Mouse (Mus musculus) midbrain, embryonic 13.5 days (tissue): ENCODE data around the gene Exosc10. TPM values are rescaled to one million over a fixed set of nuclear protein-coding genes. Genes with fewer than 3 reads are reported as not detected.

Experiments used
- ATAC-seq: fragments of 200-750 bp; cut with Nextera tagmentation; 2 replicates; pipeline ENCODE4 v1.8.0; 2017; ENCODE audit warnings: mild to moderate bottlenecking, moderate TSS enrichment, moderate library complexity
- H3K27ac ChIP-seq: fragments of 300-500 bp; sonication (generic); 2 replicates; pipeline ENCODE4 v1.5.1; 2015; ENCODE audit warnings: inconsistent platforms, mild to moderate bottlenecking, moderate library complexity
- H3K27me3 ChIP-seq: fragments of 300-500 bp; sonication (generic); 2 replicates; pipeline ENCODE4 v1.6.1; 2015; ENCODE audit warnings: mild to moderate bottlenecking, inconsistent platforms
- H3K36me3 ChIP-seq: fragments of 300-500 bp; sonication (generic); 2 replicates; pipeline ENCODE4 v1.6.1; 2015; ENCODE audit warnings: mild to moderate bottlenecking, inconsistent platforms
- H3K4me1 ChIP-seq: fragments of 300-500 bp; sonication (generic); replicated peaks from 2 replicates; pipeline ENCODE4 v1.6.1; 2015; ENCODE audit warnings: inconsistent platforms
- H3K4me2 ChIP-seq: fragments of 300-500 bp; sonication (generic); replicated peaks from 2 replicates; pipeline ENCODE4 v1.6.1; 2015; ENCODE audit warnings: moderate library complexity, mild to moderate bottlenecking, inconsistent platforms
- H3K4me3 ChIP-seq: fragments of 300-500 bp; sonication (generic); replicated peaks from 2 replicates; pipeline ENCODE4 v1.5.1; 2015; ENCODE audit warnings: mild to moderate bottlenecking, inconsistent platforms
- H3K9ac ChIP-seq: fragments of 300-500 bp; sonication (generic); replicated peaks from 2 replicates; pipeline ENCODE4 v1.6.1; 2015; ENCODE audit warnings: mild to moderate bottlenecking, inconsistent platforms
- H3K9me3 ChIP-seq: fragments of 300-500 bp; sonication (generic); 2 replicates; pipeline ENCODE4 v1.6.1; 2016; ENCODE audit warnings: mild to moderate bottlenecking, inconsistent platforms
- WGBS: fragments of 180-500 bp; shearing (Covaris S2); methylation state at CpG from one replicate; pipeline ENCODE4 v1.1.7; 2015; 5-methylcytosine and 5-hydroxymethylcytosine counted together
- polyA plus RNA-seq: library from polyadenylated mRNA; unstranded; fragments of >200 nt; fragmentation: Nextera tagmentation; extraction: Ambion mirVana; gene quantifications from 2 replicates; pipeline ENCODE4 v1.2.1, GENCODE M21; 2015

Gene Exosc10
- polyA plus RNA-seq, 1 experiment from 2014 or later = 91.4 TPM

DNA sequence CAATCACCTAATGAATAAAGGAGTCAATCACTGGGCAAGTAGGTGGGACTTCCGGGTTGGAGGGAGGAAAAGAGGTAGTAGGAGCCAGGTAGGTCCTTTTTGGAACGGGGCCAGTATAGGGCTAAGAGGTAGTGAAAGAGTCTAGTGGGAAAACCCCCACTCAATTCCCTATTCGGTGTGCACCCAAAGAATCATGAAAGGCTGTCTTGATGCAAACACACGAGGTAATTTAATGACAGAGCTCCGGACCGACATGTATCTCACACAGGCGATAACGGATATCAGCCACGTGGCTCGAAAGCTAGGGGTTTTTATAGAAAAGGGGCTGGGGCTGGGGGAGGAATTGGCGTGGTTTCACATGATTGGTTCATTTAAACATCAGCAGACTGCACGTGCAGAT is 40.6 kb downstream of the Exosc10 start:
- no peak overlapping the region for H3K4me2 ChIP-seq
- no peak overlapping the region for H3K9ac ChIP-seq
- H3K27me3 ChIP-seq = no peaks in the 10 kb centered on the region
- no peak overlapping the region for H3K27ac ChIP-seq
- WGBS = 94% methylated on average over 12 of the region's 12 CpGs
- ATAC-seq = no peak
- no peak overlapping the region for H3K4me3 ChIP-seq
- H3K36me3 ChIP-seq = peaks cover 56% of the 10 kb centered on the region
- H3K9me3 ChIP-seq = no peaks in the 10 kb centered on the region
- no peaks in the 10 kb centered on the region for H3K4me1 ChIP-seq

DNA sequence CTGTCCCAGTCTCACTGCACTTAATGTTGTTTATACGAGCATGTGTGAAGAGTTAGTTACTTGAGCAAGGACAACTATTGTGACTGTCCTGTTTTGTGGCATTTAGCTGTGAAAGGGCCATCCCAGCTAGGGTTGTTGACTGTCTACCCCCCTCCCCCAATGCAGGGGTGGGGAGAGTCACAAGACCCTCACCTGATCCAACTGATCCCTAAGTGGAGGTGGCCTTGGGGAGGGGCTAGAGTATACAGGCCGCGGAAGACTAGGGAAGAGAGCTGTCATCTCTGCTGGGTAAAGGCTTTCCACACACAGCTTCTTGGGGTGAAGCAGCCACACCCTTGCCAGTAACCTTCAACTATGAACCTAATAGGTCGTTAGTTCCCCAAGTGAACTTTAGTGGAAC is 42.1 kb downstream of the Exosc10 start:
- WGBS = 91% methylated on average over 4 of the region's 4 CpGs
- Histone ChIP-seq H3K36me3 (peaks cover 41% of the 10 kb centered on the region), H3K4me3 (no peak overlapping the region)

DNA sequence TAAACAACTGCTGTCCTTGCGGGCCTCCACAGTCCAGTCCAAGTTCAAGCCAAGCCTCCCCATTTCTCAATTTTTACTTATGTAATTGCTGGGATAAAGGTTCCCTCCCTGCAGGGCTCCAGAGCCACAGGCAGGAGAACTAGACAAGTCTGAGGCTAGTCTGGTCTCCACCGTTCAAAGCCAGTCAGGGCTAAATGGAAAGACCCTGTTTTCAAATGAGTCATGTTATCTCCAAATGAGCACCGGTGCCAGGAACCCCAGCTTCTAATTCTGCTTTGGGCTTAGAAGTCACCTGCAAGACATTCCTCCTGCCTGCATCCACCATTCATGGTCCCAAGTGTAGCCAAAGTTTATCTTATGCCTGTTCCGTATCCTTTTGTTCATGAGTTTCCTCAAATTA is 43.6 kb downstream of the Exosc10 start:
- H3K36me3 ChIP-seq = peaks cover 25% of the 10 kb centered on the region
- no peaks in the 10 kb centered on the region for H3K9me3 ChIP-seq
- WGBS = 91% methylated on average over 4 of the region's 4 CpGs
- no peak overlapping the region for H3K27ac ChIP-seq
- H3K4me3 ChIP-seq = no peak overlapping the region
- no peaks in the 10 kb centered on the region for H3K4me1 ChIP-seq
- ATAC-seq = no peak
- no peak overlapping the region for H3K9ac ChIP-seq
- H3K27me3 ChIP-seq = no peaks in the 10 kb centered on the region
- no peak overlapping the region for H3K4me2 ChIP-seq

More for the DNA sequence above, 42.1 kb downstream of the Exosc10 start:
- ATAC-seq = no peak
- H3K4me1 ChIP-seq = no peaks in the 10 kb centered on the region
- H3K27ac ChIP-seq = no peak overlapping the region
- H3K9me3 ChIP-seq = no peaks in the 10 kb centered on the region
- H3K27me3 ChIP-seq = no peaks in the 10 kb centered on the region
- H3K9ac ChIP-seq = no peak overlapping the region
- no peak overlapping the region for H3K4me2 ChIP-seq

DNA sequence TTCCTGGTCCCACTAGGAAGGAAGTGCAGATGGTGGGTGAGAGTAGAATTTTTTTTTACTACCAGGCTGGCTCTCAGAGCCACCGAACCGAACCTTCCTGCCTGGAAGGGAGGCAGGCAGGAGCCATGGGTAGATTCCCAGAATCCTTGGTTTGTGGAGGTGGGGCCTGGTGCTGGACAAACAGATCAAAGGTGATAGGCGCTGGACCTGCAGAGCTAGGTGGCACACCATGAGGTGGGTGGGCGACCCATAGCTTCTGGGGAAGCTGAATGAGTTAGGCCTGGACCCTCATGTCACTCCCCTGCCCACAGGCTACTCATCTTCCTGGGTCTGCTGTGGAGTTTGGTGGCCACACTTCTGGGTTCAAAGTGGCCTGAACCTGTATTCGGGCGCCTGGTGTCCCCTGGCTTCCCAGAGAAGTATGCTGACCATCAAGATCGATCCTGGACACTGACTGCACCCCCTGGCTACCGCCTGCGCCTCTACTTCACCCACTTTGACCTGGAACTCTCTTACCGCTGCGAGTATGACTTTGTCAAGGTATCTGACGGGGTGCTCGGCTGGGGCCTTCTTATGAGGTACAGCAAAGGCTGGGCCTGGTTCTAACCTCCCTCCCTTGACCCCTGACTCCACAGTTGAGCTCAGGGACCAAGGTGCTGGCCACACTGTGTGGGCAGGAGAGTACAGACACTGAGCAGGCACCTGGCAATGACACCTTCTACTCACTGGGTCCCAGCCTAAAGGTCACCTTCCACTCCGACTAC is 44.3 kb downstream of the Exosc10 start, which contains the start of gene Masp2:
Gene Masp2 (plus strand): TSS at position 198 of the 764 bp plus-strand sequence.
- Histone ChIP-seq H3K9me3 (no peaks in the 10 kb centered on the region), H3K9ac (no peak within 1 kb of the TSS), H3K36me3 (peaks cover 26% of the 10 kb centered on the region), H3K4me2 (no peak within 1 kb of the TSS), H3K27ac (no peak within 1 kb of the TSS), H3K27me3 (no peaks in the 10 kb centered on the region), H3K4me3 (no peak within 1 kb of the TSS), H3K4me1 (no peaks in the 10 kb centered on the region)
- no peak for ATAC-seq
- 91% methylated on average over 14 of the region's 14 CpGs for WGBS

DNA sequence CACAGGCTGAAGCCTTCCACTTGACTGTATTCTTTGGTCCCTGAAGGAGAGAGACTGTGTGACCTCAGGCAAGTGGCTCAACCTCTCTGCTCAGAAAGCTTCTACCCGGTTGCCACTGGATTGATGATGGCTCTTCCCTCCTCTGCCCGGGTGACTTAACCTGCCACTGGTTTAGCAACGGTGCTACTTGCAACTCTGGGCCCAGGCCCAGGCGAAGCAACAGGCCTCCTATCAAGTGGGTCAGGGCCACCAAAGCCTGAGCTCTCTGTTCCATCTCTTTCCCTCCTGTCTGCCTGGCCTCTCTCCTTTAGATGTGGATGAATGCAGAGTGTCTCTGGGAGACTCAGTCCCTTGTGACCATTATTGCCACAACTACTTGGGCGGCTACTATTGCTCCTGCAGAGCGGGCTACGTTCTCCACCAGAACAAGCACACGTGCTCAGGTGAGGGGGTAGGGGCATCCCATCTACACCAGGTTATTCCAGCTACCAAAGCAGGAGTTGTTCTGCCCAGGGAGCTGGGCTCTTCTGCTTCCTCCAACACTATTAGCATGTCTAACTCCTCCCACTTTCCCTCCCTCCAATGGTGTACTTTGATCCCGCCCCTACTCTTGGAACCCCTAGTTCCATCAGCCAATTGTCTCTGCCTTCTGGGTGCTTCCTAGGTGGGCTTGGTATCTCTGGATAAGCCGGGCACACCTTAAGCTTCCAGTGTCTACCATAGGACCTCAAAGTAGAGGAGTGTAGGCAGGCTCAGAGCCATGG is 45.3 kb downstream of the Exosc10 start:
- H3K4me1 ChIP-seq = no peaks in the 10 kb centered on the region
- H3K27me3 ChIP-seq = no peaks in the 10 kb centered on the region
- no peak for ATAC-seq
- no peaks in the 10 kb centered on the region for H3K9me3 ChIP-seq
- no peak overlapping the region for H3K27ac ChIP-seq
- H3K36me3 ChIP-seq = peaks cover 17% of the 10 kb centered on the region
- no peak overlapping the region for H3K4me3 ChIP-seq
- H3K9ac ChIP-seq = no peak overlapping the region
- no peak overlapping the region for H3K4me2 ChIP-seq
- WGBS = 72% methylated on average over 10 of the region's 10 CpGs

DNA sequence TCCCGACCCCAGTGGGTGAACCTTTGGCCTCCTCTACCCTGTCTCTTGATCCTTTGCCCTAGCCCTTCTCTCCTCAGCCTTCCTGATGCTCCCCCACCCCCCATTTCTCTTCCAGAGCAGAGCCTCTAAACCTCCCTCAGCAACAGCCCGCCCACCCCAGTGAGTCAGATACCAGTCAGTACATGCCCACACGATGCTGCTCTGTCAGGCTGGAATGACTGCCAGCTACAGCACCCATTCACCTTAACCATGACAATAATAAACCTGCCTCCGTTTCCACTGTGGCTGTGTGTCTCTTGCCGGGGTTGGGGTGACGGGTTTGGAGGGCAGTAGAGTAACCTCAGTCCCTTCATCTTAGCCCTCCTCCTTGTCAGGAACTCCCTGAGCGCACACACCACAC is 45.9 kb downstream of the Exosc10 start:
- H3K27me3 ChIP-seq = no peaks in the 10 kb centered on the region
- H3K4me1 ChIP-seq = no peaks in the 10 kb centered on the region
- no peak overlapping the region for H3K4me2 ChIP-seq
- H3K9me3 ChIP-seq = no peaks in the 10 kb centered on the region
- H3K9ac ChIP-seq = no peak overlapping the region
- peaks cover 14% of the 10 kb centered on the region; the same call in 1 of the 2 replicates for H3K36me3 ChIP-seq
- H3K4me3 ChIP-seq = no peak overlapping the region
- no peak for ATAC-seq
- 83% methylated on average over 7 of the region's 7 CpGs for WGBS
- H3K27ac ChIP-seq = no peak overlapping the region

DNA sequence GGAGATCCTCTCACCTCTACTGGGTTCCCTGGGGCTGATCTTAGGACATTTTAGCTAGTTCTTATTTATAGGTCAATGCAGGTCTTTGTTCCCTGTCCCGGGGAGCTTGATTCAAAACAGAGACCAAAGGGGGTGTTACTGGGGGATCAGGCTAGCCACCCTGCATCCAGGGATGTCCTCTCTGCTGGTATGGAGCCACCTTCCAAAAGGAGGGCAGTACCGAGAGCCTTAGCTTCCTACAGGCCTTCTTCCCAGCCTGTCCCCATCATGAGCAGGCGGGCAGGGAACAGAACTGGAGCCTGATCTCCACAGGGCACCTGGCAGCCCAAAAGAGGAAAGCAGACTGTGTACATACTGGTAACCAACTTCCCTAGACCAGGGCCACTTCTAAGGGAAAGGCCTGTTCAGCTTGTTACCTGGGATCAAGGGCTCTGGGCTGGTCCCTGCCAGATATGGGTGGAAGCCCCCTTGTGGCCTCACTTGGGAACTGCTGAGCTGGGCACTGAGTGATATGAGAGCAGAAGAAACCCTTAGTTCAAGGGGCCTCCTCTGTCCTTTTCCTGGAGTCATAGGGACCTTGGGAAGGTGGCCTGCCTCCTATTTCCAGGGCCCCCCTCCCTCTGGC is 46.4 kb downstream of the Exosc10 start:
- 93% methylated on average over 3 of the region's 3 CpGs for WGBS
- Histone ChIP-seq H3K27me3 (no peaks in the 10 kb centered on the region), H3K27ac (no peak overlapping the region), H3K36me3 (peaks cover 14% of the 10 kb centered on the region), H3K4me1 (no peaks in the 10 kb centered on the region), H3K4me3 (no peak overlapping the region), H3K4me2 (no peak overlapping the region), H3K9ac (no peak overlapping the region), H3K9me3 (no peaks in the 10 kb centered on the region)
- ATAC-seq = peak; percentile 59; the same call in 1 of the 2 replicates

DNA sequence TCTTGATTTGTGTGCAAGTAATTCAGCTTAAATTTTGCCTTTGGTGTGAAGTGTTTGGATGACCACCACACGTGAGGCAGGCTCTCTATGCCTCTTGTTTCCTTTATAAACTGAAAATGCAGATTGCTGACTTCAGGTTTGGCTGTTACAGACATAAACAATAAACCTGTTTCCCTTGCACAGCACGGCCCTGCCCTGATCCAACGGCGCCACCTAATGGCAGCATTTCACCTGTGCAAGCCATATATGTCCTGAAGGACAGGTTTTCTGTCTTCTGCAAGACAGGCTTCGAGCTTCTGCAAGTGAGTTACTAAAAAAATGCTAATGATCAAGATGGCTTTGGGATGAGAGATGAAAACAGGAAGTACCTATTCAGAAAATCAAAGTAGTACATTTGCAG is 49.5 kb downstream of the Exosc10 start:
- Histone ChIP-seq H3K27ac (no peak overlapping the region; the same call in 1 of the 2 replicates), H3K36me3 (peaks cover 29% of the 10 kb centered on the region), H3K9ac (no peak overlapping the region), H3K4me2 (no peak overlapping the region), H3K4me1 (no peaks in the 10 kb centered on the region), H3K27me3 (no peaks in the 10 kb centered on the region), H3K9me3 (no peaks in the 10 kb centered on the region), H3K4me3 (no peak overlapping the region)
- no peak for ATAC-seq
- 26% methylated on average over 5 of the region's 5 CpGs for WGBS

DNA sequence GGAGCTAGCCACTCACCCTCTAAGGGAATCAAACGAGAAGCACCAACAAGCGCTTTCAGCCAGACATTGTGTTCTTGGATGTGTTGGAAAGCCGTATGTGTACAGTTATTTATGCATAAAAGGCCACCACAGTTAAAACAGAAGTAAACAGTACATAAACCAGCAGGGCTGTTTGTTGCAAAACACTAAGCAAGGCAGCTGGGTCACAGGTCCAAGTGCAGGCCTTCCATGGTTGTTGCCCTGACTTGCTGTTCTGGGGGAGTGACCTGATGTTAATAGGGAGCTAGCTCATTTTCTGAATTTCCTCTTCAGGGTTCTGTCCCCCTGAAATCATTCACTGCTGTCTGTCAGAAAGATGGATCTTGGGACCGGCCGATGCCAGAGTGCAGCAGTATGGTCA is 51.6 kb downstream of the Exosc10 start:
- WGBS = 87% methylated on average over 5 of the region's 5 CpGs
- H3K9ac ChIP-seq = no peak overlapping the region
- H3K4me1 ChIP-seq = peaks cover 4% of the 10 kb centered on the region; the same call in 1 of the 2 replicates
- H3K27ac ChIP-seq = no peak overlapping the region
- H3K4me2 ChIP-seq = no peak overlapping the region
- no peaks in the 10 kb centered on the region for H3K9me3 ChIP-seq
- no peak for ATAC-seq
- no peak overlapping the region for H3K4me3 ChIP-seq
- H3K27me3 ChIP-seq = no peaks in the 10 kb centered on the region
- peaks cover 47% of the 10 kb centered on the region for H3K36me3 ChIP-seq

DNA sequence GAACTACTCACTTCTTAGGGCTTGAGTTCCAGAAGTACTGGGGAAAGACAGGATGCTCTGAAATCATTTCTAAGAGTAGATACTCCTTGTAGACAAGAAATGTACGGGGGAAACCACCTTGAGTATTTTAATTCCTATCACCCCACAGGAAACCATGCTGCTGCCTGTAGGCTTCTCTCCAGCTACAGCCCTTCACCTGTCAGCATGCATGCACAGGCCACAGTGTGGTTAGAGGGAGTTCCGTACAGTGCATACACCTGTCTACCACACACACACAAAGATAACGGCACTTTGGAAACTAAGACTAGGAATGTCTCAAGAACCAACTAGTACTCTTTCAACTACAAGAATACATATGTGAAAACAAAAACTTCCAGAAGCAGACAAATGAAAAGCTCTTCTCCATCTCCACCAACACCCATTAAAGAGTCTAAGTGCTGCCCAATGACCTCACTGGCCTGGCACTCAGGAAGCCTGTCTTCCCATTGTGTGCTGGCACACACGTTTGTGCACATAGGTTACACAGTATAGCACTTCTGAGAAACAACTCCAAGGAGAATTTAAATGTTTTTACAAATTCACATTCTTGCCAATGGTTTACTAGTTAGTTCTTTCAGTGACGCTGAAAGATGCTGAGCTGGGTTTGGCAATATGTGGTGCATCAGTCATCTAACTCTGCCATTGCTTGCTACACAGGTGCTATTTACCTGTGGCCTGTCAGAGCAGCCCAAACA is 52.6 kb downstream of the Exosc10 start:
- no peaks in the 10 kb centered on the region for H3K27me3 ChIP-seq
- H3K4me3 ChIP-seq = no peak overlapping the region
- H3K27ac ChIP-seq = no peak overlapping the region
- peaks cover 4% of the 10 kb centered on the region; the same call in 1 of the 2 replicates for H3K4me1 ChIP-seq
- H3K9me3 ChIP-seq = no peaks in the 10 kb centered on the region
- no peak overlapping the region for H3K4me2 ChIP-seq
- H3K9ac ChIP-seq = no peak overlapping the region
- 78% methylated on average over 5 of the region's 5 CpGs for WGBS
- H3K36me3 ChIP-seq = peaks cover 57% of the 10 kb centered on the region
- ATAC-seq = no peak

DNA sequence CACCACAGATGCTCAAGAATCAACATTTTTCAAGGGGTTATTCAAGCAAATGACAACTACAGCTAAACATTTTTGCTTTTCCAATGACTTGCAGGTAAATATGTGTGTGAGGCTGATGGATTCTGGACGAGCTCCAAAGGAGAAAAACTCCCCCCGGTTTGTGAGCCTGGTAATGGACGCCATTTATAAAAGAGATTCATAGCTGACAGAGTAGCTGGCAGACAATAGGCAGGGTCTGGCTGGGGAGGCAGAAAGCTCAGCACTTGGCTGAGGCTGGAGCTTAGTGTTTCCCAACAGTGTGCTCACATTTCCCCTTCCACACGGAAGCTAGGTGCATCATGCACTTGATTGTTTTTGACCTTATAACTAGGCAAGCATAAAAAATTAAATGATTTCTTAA is 54.3 kb downstream of the Exosc10 start:
- no peak for ATAC-seq
- Histone ChIP-seq H3K4me1 (peaks cover 4% of the 10 kb centered on the region; the same call in 1 of the 2 replicates), H3K4me3 (no peak overlapping the region), H3K9ac (no peak overlapping the region), H3K36me3 (peaks cover 67% of the 10 kb centered on the region), H3K27ac (no peak overlapping the region), H3K27me3 (no peaks in the 10 kb centered on the region), H3K9me3 (no peaks in the 10 kb centered on the region), H3K4me2 (no peak overlapping the region)
- 74% methylated on average over 4 of the region's 4 CpGs for WGBS
